Mouse (Mus musculus): ENCODE results near the gene Foxf1. TPM values are rescaled to one million over a fixed set of nuclear protein-coding genes. Genes with fewer than 3 reads are reported as not detected.
A peak's percentile ranks its signal among the peaks of the same experiment; 100 is the strongest.

Foxf1 gene
- polyA plus RNA-seq, 1 experiment from 2014 or later, result 1.3 TPM

GRCm38 (mm10) chr8:121127756-121128375, 43.7 kb downstream of the Foxf1 start, which contains the start of gene Foxl1:
Gene Foxl1 (plus strand): TSS chr8:121127940.
- ATAC-seq (ENCODE audit: low FRiP score, low read depth), result no peak
- WGBS, result under 1% methylated on average over 43 of the region's 43 CpGs
- H3K36me3 ChIP-seq, result no peaks in the 10 kb centered on the region
- H3K27ac ChIP-seq (replicated peaks), result no peak within 1 kb of the TSS
- H3K4me1 ChIP-seq (replicated peaks), result peaks cover 20% of the 10 kb centered on the region
- H3K4me3 ChIP-seq, result 0 out of 2 replicates have a peak within 1 kb of the TSS, but pooled peaks have one; percentile 8
- no peak within 1 kb of the TSS for H3K9ac ChIP-seq
- H3K9me3 ChIP-seq, result no peaks in the 10 kb centered on the region
- peaks cover 96% of the 10 kb centered on the region for H3K27me3 ChIP-seq
- H3K4me2 ChIP-seq, result peak within 1 kb of the TSS; percentile 37

- no peak for ATAC-seq (ENCODE audit: low FRiP score, low read depth)
- Histone ChIP-seq H3K4me2 (peak overlapping the region; percentile 37), H3K27me3 (peaks cover 90% of the 10 kb centered on the region), H3K9me3 (no peaks in the 10 kb centered on the region), H3K4me1 (replicated peaks) (peaks cover 20% of the 10 kb centered on the region), H3K9ac (no peak overlapping the region), H3K27ac (replicated peaks) (no peak overlapping the region), H3K4me3 (0 out of 2 replicates have a peak overlapping the region, but pooled peaks have one; percentile 8), H3K36me3 (no peaks in the 10 kb centered on the region)
- 2% methylated on average over 55 of the region's 55 CpGs for WGBS
Observed at GRCm38 (mm10) chr8:121128531-121129264, 44.5 kb downstream of the Foxf1 start.

DNA sequence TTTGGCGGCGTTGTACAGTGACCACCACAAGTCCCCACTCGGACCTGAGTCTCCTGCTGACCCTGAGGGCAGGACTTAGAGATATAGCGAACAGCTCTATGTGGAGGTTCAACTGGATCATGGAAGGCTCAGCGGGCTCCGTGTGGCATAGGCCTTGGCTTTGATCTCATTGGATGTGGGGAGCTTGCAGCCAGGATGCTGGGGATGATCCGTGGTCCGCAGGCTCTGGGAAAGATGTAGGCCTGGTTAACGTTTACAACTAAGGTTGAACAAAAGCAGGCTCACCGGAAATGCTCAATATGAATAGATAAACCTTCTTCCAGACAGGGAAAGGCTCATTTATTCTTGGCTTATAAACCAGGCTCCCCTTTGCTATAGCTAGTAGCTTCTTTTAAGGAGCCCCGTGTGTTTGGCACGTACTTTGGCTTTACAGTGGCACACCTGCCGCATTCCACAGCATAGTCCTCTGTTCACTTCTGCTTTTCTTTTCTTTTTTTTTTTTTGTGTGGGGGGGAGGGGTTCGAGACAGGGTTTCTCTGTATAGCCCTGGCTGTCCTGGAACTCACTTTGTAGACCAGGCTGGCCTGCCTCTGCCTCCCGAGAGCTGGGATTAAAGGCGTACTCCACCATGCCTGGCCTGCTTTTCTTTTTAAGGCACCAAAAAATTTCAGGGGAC, 45.2 kb downstream of the Foxf1 start:
- H3K27me3 ChIP-seq, result peaks cover 84% of the 10 kb centered on the region
- no peak for ATAC-seq (ENCODE audit: low FRiP score, low read depth)
- no peak overlapping the region for H3K27ac ChIP-seq (replicated peaks)
- H3K4me1 ChIP-seq (replicated peaks), result peaks cover 20% of the 10 kb centered on the region
- no peaks in the 10 kb centered on the region for H3K36me3 ChIP-seq
- H3K9me3 ChIP-seq, result no peaks in the 10 kb centered on the region
- 17% methylated on average over 16 of the region's 16 CpGs for WGBS
- no peak overlapping the region for H3K4me3 ChIP-seq
- no peak overlapping the region for H3K4me2 ChIP-seq
- H3K9ac ChIP-seq, result no peak overlapping the region

GRCm38 (mm10) chr8:121130522-121130921, 46.3 kb downstream of the Foxf1 start:
- WGBS, result 38% methylated on average over 5 of the region's 5 CpGs

GRCm38 (mm10) chr8:121132961-121133513, 48.9 kb downstream of the Foxf1 start:
- 72% methylated on average over 5 of the region's 5 CpGs for WGBS
- H3K36me3 ChIP-seq, result no peaks in the 10 kb centered on the region
- H3K9ac ChIP-seq, result no peak overlapping the region
- H3K4me1 ChIP-seq (replicated peaks), result peaks cover 9% of the 10 kb centered on the region
- no peak overlapping the region for H3K27ac ChIP-seq (replicated peaks)
- H3K4me2 ChIP-seq, result no peak overlapping the region
- no peak for ATAC-seq (ENCODE audit: low FRiP score, low read depth)
- H3K27me3 ChIP-seq, result peaks cover 48% of the 10 kb centered on the region
- no peak overlapping the region for H3K4me3 ChIP-seq
- no peaks in the 10 kb centered on the region for H3K9me3 ChIP-seq

More at GRCm38 (mm10) chr8:121130522-121130921, 46.3 kb downstream of the Foxf1 start:
- H3K9ac ChIP-seq, result no peak overlapping the region
- no peak overlapping the region for H3K4me3 ChIP-seq
- H3K9me3 ChIP-seq, result no peaks in the 10 kb centered on the region
- H3K36me3 ChIP-seq, result no peaks in the 10 kb centered on the region
- peaks cover 17% of the 10 kb centered on the region for H3K4me1 ChIP-seq (replicated peaks)
- no peak overlapping the region for H3K4me2 ChIP-seq
- no peak overlapping the region for H3K27ac ChIP-seq (replicated peaks)
- ATAC-seq (ENCODE audit: low FRiP score, low read depth), result no peak
- peaks cover 73% of the 10 kb centered on the region for H3K27me3 ChIP-seq

GRCm38 (mm10) chr8:121134102-121134501, 49.9 kb downstream of the Foxf1 start:
- Histone ChIP-seq H3K4me1 (replicated peaks) (no peaks in the 10 kb centered on the region; the same call in 1 of the 2 replicates), H3K4me2 (no peak overlapping the region), H3K36me3 (no peaks in the 10 kb centered on the region), H3K4me3 (no peak overlapping the region), H3K27me3 (peaks cover 38% of the 10 kb centered on the region), H3K27ac (replicated peaks) (no peak overlapping the region), H3K9me3 (no peaks in the 10 kb centered on the region), H3K9ac (no peak overlapping the region)
- ATAC-seq (ENCODE audit: low FRiP score, low read depth), result no peak
- WGBS, result 91% methylated on average over 10 of the region's 10 CpGs

DNA sequence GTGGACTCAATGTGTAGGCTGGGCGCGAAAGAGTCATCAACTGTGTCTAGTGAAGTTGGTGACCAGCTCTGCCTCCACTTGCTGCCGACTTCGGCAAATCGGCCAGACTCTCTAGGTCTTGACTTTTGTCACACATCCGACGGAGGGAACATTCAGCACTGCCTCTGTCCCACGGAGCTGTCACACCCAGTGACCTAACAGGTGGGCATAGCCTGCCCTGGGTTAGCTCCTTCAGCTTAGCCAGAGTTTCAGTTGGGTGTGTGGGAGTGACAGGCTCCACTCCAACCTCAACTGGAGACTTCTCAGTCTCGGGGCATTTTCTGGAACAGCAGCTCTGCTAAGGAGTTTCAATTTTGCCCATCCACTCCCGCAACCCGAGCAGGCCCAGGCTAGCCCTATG, 50.3 kb downstream of the Foxf1 start:
- Histone ChIP-seq H3K4me2 (no peak overlapping the region), H3K4me3 (no peak overlapping the region), H3K4me1 (replicated peaks) (no peaks in the 10 kb centered on the region), H3K9me3 (no peaks in the 10 kb centered on the region), H3K36me3 (no peaks in the 10 kb centered on the region), H3K27me3 (peaks cover 35% of the 10 kb centered on the region), H3K27ac (replicated peaks) (no peak overlapping the region), H3K9ac (no peak overlapping the region)
- WGBS, result 92% methylated on average over 11 of the region's 11 CpGs
- ATAC-seq (ENCODE audit: low FRiP score, low read depth), result no peak

DNA sequence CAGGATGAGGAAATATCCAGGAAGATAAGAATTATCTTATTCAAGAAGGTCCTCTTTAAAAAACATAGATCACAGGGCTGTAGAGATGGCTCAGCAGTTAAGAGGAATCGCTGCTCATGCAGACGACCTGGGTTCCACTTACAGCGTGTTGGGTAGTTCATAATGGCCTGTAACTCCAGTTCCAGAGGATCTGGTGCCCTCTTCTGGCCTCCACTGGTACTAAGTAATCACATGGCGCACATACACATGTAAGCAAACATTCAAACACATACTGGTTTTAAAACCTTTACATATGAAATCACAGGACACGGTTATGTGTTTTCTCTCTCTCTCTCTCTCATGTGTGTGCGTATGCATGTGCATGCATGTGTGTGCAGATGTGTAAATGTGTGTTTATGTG, 52.7 kb downstream of the Foxf1 start:
- WGBS, result 97% methylated on average over 6 of the region's 6 CpGs
- H3K4me1 ChIP-seq (replicated peaks), result no peaks in the 10 kb centered on the region
- no peaks in the 10 kb centered on the region for H3K9me3 ChIP-seq
- no peaks in the 10 kb centered on the region for H3K36me3 ChIP-seq
- no peak overlapping the region for H3K4me2 ChIP-seq
- H3K9ac ChIP-seq, result no peak overlapping the region
- H3K4me3 ChIP-seq, result no peak overlapping the region
- no peak for ATAC-seq (ENCODE audit: low FRiP score, low read depth)
- H3K27ac ChIP-seq (replicated peaks), result no peak overlapping the region
- peaks cover 14% of the 10 kb centered on the region; the same call in 1 of the 2 replicates for H3K27me3 ChIP-seq

Small RNA genes lying within 50 kb of the gene (microRNA-seq; reads per million reads assigned to microRNA genes)
- not detected for gene Gm27530

Other genes with a start within 250 kb of the Foxf1 start
- gene Mthfsd, start 24.0 kb downstream of the Foxf1 start, polyA plus RNA-seq (2015; fragmentation: Nextera tagmentation; extraction: Ambion mirVana), result 50.3 and 51.0 TPM in 2 replicates
- gene Foxc2, start 31.8 kb downstream of the Foxf1 start, polyA plus RNA-seq (2015; fragmentation: Nextera tagmentation; extraction: Ambion mirVana), result 4.1 and 5.5 TPM in 2 replicates
- 0.14 and 0.40 TPM in 2 replicates for gene Foxl1, start 43.6 kb downstream of the Foxf1 start, polyA plus RNA-seq (2015; fragmentation: Nextera tagmentation; extraction: Ambion mirVana)

Data from hindbrain, embryonic 15.5 days (tissue).